18 mouse cellular contexts compared by ENCODE assay signal in genomic region chr2:4119678-4120458, GRCm38 (mm10).
DNase-seq lines count a peak whose midpoint lies in the region; ATAC-seq lines count a peak whose summit lies in the region.
"Had no signal": no experiment of that assay in that cellular context is flagged by ENCODE, and none has a peak within 500 bp of the region (broad histone marks: within the 10 kb centered on the region; RNA-seq: fewer than 3 reads in every experiment).

No protein-coding gene starts in this region.

- H3K9me3 ChIP-seq in midbrain, embryonic 13.5 days = no peaks in the 10 kb centered on the region
- H3K9me3 ChIP-seq in midbrain, embryonic 11.5 days (ENCODE audit: control insufficient read depth, low read length) = no peaks in the 10 kb centered on the region
- no peaks in the 10 kb centered on the region for H3K9me3 ChIP-seq in forebrain, embryonic 14.5 days (replicated peaks; ENCODE audit: control insufficient read depth, low read length)
- no peaks in the 10 kb centered on the region for H3K9me3 ChIP-seq in limb, embryonic 10.5 days (replicated peaks)
- H3K9me3 ChIP-seq: embryonic facial prominence, embryonic 15.5 days; heart, embryonic 12.5 days; limb, embryonic 12.5 days; liver, embryonic 15.5 days had no signal

- H3K27me3 ChIP-seq in midbrain, embryonic 13.5 days = no peaks in the 10 kb centered on the region
- no peaks in the 10 kb centered on the region for H3K27me3 ChIP-seq in midbrain, embryonic 11.5 days (ENCODE audit: control insufficient read depth, insufficient read depth, low read length)
- no peaks in the 10 kb centered on the region for H3K27me3 ChIP-seq in forebrain, embryonic 14.5 days (replicated peaks; ENCODE audit: control insufficient read depth, insufficient read depth, low read length)
- no peaks in the 10 kb centered on the region for H3K27me3 ChIP-seq in limb, embryonic 10.5 days (ENCODE audit: low read depth, poor library complexity, severe bottlenecking)
- H3K27me3 ChIP-seq: heart, embryonic 12.5 days; limb, embryonic 12.5 days; liver, embryonic 15.5 days had no signal

- H3K9ac ChIP-seq in midbrain, embryonic 13.5 days (replicated peaks) = no peak overlapping the region
- no peak overlapping the region for H3K9ac ChIP-seq in midbrain, embryonic 11.5 days (ENCODE audit: low read length)
- no peak overlapping the region for H3K9ac ChIP-seq in forebrain, embryonic 14.5 days (ENCODE audit: low read length)
- H3K9ac ChIP-seq: embryonic facial prominence, embryonic 15.5 days; heart, embryonic 12.5 days; limb, embryonic 12.5 days; liver, embryonic 15.5 days had no signal

- H3K27ac ChIP-seq in midbrain, embryonic 13.5 days = peak overlapping the region; percentile 62
- no peak overlapping the region for H3K27ac ChIP-seq in midbrain, embryonic 11.5 days (ENCODE audit: low read depth, low read length)
- 0 out of 2 replicates have a peak overlapping the region, but pooled peaks have one; percentile 22 for H3K27ac ChIP-seq in forebrain, embryonic 14.5 days (ENCODE audit: low read depth, low read length)
- H3K27ac ChIP-seq in limb, embryonic 10.5 days = peak overlapping the region; percentile 40; the same call in 1 of the 2 replicates
- H3K27ac ChIP-seq: embryonic facial prominence, embryonic 15.5 days; limb, embryonic 12.5 days; liver, embryonic 15.5 days had no signal

- intact Hi-C loops in heart, postnatal 25 days (cut with DNase I) = no loop called here

- H3K4me3 ChIP-seq in midbrain, embryonic 13.5 days (replicated peaks) = no peak overlapping the region
- H3K4me3 ChIP-seq in midbrain, embryonic 11.5 days (ENCODE audit: low read depth, low read length) = no peak overlapping the region
- H3K4me3 ChIP-seq in forebrain, embryonic 14.5 days (ENCODE audit: low read depth, low read length) = no peak overlapping the region
- no peak overlapping the region for H3K4me3 ChIP-seq in limb, embryonic 10.5 days
- H3K4me3 ChIP-seq: embryonic facial prominence, embryonic 15.5 days; heart, embryonic 12.5 days; limb, embryonic 12.5 days; liver, embryonic 15.5 days had no signal

- no peak for DNase-seq in midbrain, embryonic 11.5 days (ENCODE audit: low spot score, missing footprints)
- peak; percentile 85 for DNase-seq in forebrain, embryonic 14.5 days (ENCODE audit: low spot score)
- DNase-seq in limb, embryonic 10.5 days (ENCODE audit: low spot score) = peak; percentile 31
- DNase-seq in retina, embryonic 14.5 days (ENCODE audit: low spot score) = peak; percentile 18
- no peak for DNase-seq in heart, postnatal 25 days (ENCODE audit: low spot score)
- no peak for DNase-seq in right cerebral cortex, postnatal 36 days (ENCODE audit: low spot score in 2 of 2)
- DNase-seq in thymus, postnatal 36 days = no peak
- DNase-seq: cerebellum, adult 11 months; gastrocnemius, postnatal 36 days; heart, postnatal 4 days; kidney, adult 9 months; lung, postnatal 10 days; right cerebral cortex, postnatal 25 days had no signal

- no peaks in the 10 kb centered on the region for H3K36me3 ChIP-seq in midbrain, embryonic 13.5 days
- no peaks in the 10 kb centered on the region for H3K36me3 ChIP-seq in midbrain, embryonic 11.5 days (ENCODE audit: control insufficient read depth, insufficient read depth, low read length)
- no peaks in the 10 kb centered on the region for H3K36me3 ChIP-seq in forebrain, embryonic 14.5 days (ENCODE audit: control insufficient read depth, insufficient read depth, low read length)
- H3K36me3 ChIP-seq in limb, embryonic 10.5 days = no peaks in the 10 kb centered on the region
- H3K36me3 ChIP-seq: embryonic facial prominence, embryonic 15.5 days; heart, embryonic 12.5 days; limb, embryonic 12.5 days; liver, embryonic 15.5 days had no signal

- H3K4me1 ChIP-seq in midbrain, embryonic 13.5 days (replicated peaks) = peaks cover 15% of the 10 kb centered on the region
- no peaks in the 10 kb centered on the region for H3K4me1 ChIP-seq in midbrain, embryonic 11.5 days (ENCODE audit: control insufficient read depth, insufficient read depth, low read length)
- H3K4me1 ChIP-seq in forebrain, embryonic 14.5 days (ENCODE audit: control insufficient read depth, insufficient read depth, low read length) = peaks cover 18% of the 10 kb centered on the region
- H3K4me1 ChIP-seq in limb, embryonic 10.5 days = peaks cover 9% of the 10 kb centered on the region
- H3K4me1 ChIP-seq: embryonic facial prominence, embryonic 15.5 days; heart, embryonic 12.5 days; limb, embryonic 12.5 days; liver, embryonic 15.5 days had no signal

- no peak overlapping the region for H3K4me2 ChIP-seq in midbrain, embryonic 13.5 days (replicated peaks)
- H3K4me2 ChIP-seq in midbrain, embryonic 11.5 days = no peak overlapping the region
- H3K4me2 ChIP-seq in forebrain, embryonic 14.5 days (ENCODE audit: low read length) = no peak overlapping the region
- H3K4me2 ChIP-seq: embryonic facial prominence, embryonic 15.5 days; heart, embryonic 12.5 days; limb, embryonic 12.5 days; liver, embryonic 15.5 days had no signal

- peak; percentile 84 for ATAC-seq in midbrain, embryonic 13.5 days
- no peak for ATAC-seq in midbrain, embryonic 11.5 days (ENCODE audit: low FRiP score)
- peak; percentile 93 for ATAC-seq in forebrain, embryonic 14.5 days

- 57% methylated on average over 9 of the region's 9 CpGs for WGBS in midbrain, embryonic 13.5 days
- WGBS in midbrain, embryonic 11.5 days = 72% methylated on average over 9 of the region's 9 CpGs
- 37% methylated on average over 9 of the region's 9 CpGs for WGBS in forebrain, embryonic 14.5 days
- WGBS in limb, embryonic 10.5 days = 37% methylated on average over 9 of the region's 9 CpGs

Comparison
In these comparisons a context has a peak if more than half of its experiments do, and no peak if none do; other contexts are left out.
1. DNase-seq: peak in forebrain, embryonic 14.5 days (single experiment), limb, embryonic 10.5 days (single experiment) and retina, embryonic 14.5 days (single experiment); none in midbrain, embryonic 11.5 days (single experiment), heart, postnatal 25 days (single experiment), right cerebral cortex, postnatal 36 days (0 of 2) and thymus, postnatal 36 days (0 of 2).